Mouse (Mus musculus) stomach, postnatal 0 days (tissue): Measurements from ENCODE around the gene Ccdc88b.

Experiments used
- CTCF ChIP-seq: IDR thresholded peaks from 2 replicates; pipeline ENCODE4 v1.5.1; 2016; ENCODE audit warnings: antibody characterized with exemption, low read depth, mild to moderate bottlenecking, moderate library complexity
- EP300 ChIP-seq: optimal IDR thresholded peaks from 2 replicates; pipeline ENCODE3; 2016; ENCODE audit warnings: antibody characterized with exemption

GRCm38 (mm10) chr19:6825384-6825783 is 32.6 kb downstream of the Ccdc88b start:
- no peak for TF ChIP-seq EP300
- TF ChIP-seq CTCF, result no peak
